Mouse (Mus musculus): ENCODE measurements around the gene Gm3127.
"Not testable (repeated sequence)": the region's sequence is repeated elsewhere in the genome, so short reads cannot be mapped to it uniquely, and the experiment has no call there.

The Gm3127 gene

DNA sequence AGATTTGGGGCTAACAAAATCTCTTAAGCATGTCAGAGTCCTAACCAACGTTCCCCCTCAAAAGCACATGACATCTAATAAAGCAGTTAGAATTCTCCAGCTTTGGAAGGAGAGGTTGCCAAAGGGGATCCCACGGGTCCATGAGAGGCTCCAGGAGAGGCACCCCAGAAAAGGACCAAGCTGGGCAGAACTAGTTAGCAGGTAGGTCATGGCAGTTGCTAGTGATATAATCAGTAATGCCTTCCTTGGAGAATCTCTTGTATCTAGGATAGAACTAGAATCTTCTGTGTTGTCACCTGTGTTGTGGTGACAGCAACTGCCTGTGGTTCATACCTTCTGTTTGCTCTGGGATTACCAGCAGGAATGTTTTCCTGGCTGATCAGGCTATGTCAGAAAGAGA is at the start of gene Gm3127:
Gene Gm3127 (plus strand): TSS at position 301 of the 400 bp plus-strand sequence.
- not testable (repeated sequence) for DNase-seq (ENCODE audit: low spot score in 2 of 2)

DNA sequence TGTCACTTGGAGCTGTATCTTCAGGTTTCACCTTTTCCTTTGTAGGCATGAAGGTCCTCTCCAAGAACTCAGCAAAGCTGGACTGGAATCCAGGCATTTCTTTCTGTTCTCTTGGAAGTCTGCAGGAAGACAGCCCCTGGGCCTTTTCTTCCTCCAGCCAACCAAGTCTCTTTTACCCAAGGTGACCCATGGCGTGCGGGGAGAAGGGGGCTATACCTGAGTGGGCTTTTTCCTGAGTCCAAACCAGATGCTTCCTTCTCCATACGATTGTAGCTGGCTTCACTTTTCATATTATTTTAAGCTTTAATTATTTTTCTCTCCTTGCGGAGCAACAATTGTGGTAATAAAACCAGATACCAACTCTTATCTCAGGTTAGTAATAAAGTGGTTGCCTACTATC is 23.2 kb upstream of the Gm3127 start:
- DNase-seq (ENCODE audit: low spot score in 2 of 2) = not testable (repeated sequence)

- DNase-seq (ENCODE audit: low spot score in 2 of 2) = peak in 1 of 2 experiments; percentile 3
Measured at GRCm38 (mm10) chr14:4182030-4182429, 17.2 kb downstream of the Gm3127 start.

GRCm38 (mm10) chr14:4182491-4183210 is 17.8 kb downstream of the Gm3127 start, which contains the start of gene Gm2974:
Gene Gm2974 (plus strand): TSS chr14:4182576.
- DNase-seq (ENCODE audit: low spot score in 2 of 2) = not testable (repeated sequence)

DNA sequence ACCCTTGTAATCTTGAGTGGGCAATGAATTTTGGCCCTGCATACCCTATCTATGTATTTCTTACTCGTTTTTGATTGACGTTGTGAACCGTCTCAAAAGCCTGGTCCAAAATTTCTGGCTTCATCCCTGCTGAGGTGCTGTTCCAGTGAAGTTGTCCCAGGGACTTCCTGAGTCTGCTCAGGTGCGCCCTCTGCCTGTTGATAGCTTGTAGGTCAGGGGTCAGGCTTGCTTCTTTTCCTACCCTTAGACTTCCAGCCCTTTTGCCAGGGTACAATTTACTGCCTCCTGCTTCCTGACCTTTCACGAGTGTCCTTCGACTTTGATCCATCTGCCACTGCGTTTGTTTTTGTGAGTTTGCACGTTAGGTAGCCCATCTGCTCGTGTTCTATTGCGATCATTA is 18.5 kb downstream of the Gm3127 start:
- DNase-seq (ENCODE audit: low spot score in 2 of 2) = not testable (repeated sequence)
